Mouse (Mus musculus) liver, embryonic 14.5 days (tissue): ENCODE data around the gene Fbln2.

Experiments used
- CTCF ChIP-seq: IDR thresholded peaks from 2 replicates; pipeline ENCODE4 v1.5.1; 2016; ENCODE audit warnings: antibody characterized with exemption, low read depth, control low read depth
- EP300 ChIP-seq: IDR thresholded peaks from 2 replicates; pipeline ENCODE4 v1.6.1; 2016; ENCODE audit warnings: antibody characterized with exemption, low read depth

DNA sequence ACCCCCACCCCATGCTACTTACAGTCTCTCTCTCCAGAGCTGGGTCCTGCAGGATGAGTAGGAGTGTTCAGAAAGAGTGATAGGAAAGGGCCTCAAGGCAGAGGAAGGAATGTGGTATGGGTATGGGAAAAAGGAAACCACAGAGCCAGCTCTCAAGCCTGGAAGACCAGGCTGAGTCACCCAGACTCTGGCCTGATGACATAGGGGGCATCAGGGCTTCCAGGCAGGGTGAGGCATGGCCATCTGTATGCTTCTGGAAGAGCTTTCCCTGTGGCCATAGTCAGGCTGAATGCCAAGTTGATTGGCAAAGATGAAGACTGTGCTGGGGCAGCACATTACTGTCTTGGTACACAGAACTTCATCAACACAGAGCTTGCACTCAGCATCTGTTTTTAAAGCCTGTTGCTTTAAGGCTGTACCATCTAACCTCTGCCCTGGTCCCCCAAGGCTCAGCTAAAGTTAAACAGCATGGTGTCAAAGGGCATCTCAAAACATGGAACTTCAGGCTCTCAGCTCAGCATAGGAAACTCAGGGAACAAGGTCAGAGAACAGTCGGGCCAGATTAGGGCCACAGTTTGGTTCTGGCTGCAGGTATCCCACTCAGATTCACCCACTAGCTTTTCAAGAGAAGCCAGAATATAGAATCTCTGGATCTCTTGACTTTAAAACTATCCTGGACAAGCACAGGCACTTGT is 19.3 kb upstream of the Fbln2 start:
- TF ChIP-seq CTCF (no peak), EP300 (no peak)
